Mouse (Mus musculus) neural tube, embryonic 15.5 days (tissue): ENCODE data around the gene Gm12185. TPM values are rescaled to one million over a fixed set of nuclear protein-coding genes. Genes with fewer than 3 reads are reported as not detected.
"Not testable (repeated sequence)": the region's sequence is repeated elsewhere in the genome, so short reads cannot be mapped to it uniquely, and the experiment has no call there.

Source experiments
- ATAC-seq: fragments of 200-750 bp; cut with Nextera tagmentation; 2 replicates; pipeline ENCODE4 v1.8.0; 2017; ENCODE audit warnings: mild to moderate bottlenecking, moderate TSS enrichment, moderate library complexity; ENCODE audit not compliant: low FRiP score
- H3K27ac ChIP-seq: fragments of 300-500 bp; sonication (generic); replicated peaks from 2 replicates; pipeline ENCODE4 v1.5.1; 2015; ENCODE audit warnings: mild to moderate bottlenecking, inconsistent platforms
- H3K27me3 ChIP-seq: fragments of 300-500 bp; sonication (generic); replicated peaks from 2 replicates; pipeline ENCODE4 v1.6.1; 2015; ENCODE audit warnings: inconsistent platforms
- H3K36me3 ChIP-seq: fragments of 300-500 bp; sonication (generic); 2 replicates; pipeline ENCODE4 v1.6.1; 2015; ENCODE audit warnings: inconsistent platforms
- H3K4me1 ChIP-seq: fragments of 300-500 bp; sonication (generic); 2 replicates; pipeline ENCODE4 v1.6.1; 2015; ENCODE audit warnings: inconsistent platforms
- H3K4me2 ChIP-seq: fragments of 300-500 bp; sonication (generic); 2 replicates; pipeline ENCODE4 v1.6.1; 2015; ENCODE audit warnings: inconsistent platforms, mild to moderate bottlenecking, moderate library complexity
- H3K4me3 ChIP-seq: fragments of 300-500 bp; sonication (generic); replicated peaks from 2 replicates; pipeline ENCODE4 v1.5.1; 2015; ENCODE audit warnings: mild to moderate bottlenecking, inconsistent platforms
- H3K9ac ChIP-seq: fragments of 300-500 bp; sonication (generic); replicated peaks from 2 replicates; pipeline ENCODE4 v1.6.1; 2015; ENCODE audit warnings: mild to moderate bottlenecking, inconsistent platforms
- H3K9me3 ChIP-seq: fragments of 300-500 bp; sonication (generic); replicated peaks from 2 replicates; pipeline ENCODE4 v1.6.1; 2016; ENCODE audit warnings: inconsistent platforms
- WGBS: fragments of 180-500 bp; shearing (Covaris S2); methylation state at CpG from one replicate; pipeline ENCODE4 v1.1.7; 2015; ENCODE audit warnings: mixed read lengths; 5-methylcytosine and 5-hydroxymethylcytosine counted together
- polyA plus RNA-seq: library from polyadenylated mRNA; unstranded; fragments of >200 nt; fragmentation: Nextera tagmentation; extraction: Ambion mirVana; gene quantifications from 2 replicates; pipeline ENCODE4 v1.2.1, GENCODE M21; 2015

The Gm12185 gene
- polyA plus RNA-seq, result 0.10 TPM in 1 of 2 replicates, not detected in the other

DNA sequence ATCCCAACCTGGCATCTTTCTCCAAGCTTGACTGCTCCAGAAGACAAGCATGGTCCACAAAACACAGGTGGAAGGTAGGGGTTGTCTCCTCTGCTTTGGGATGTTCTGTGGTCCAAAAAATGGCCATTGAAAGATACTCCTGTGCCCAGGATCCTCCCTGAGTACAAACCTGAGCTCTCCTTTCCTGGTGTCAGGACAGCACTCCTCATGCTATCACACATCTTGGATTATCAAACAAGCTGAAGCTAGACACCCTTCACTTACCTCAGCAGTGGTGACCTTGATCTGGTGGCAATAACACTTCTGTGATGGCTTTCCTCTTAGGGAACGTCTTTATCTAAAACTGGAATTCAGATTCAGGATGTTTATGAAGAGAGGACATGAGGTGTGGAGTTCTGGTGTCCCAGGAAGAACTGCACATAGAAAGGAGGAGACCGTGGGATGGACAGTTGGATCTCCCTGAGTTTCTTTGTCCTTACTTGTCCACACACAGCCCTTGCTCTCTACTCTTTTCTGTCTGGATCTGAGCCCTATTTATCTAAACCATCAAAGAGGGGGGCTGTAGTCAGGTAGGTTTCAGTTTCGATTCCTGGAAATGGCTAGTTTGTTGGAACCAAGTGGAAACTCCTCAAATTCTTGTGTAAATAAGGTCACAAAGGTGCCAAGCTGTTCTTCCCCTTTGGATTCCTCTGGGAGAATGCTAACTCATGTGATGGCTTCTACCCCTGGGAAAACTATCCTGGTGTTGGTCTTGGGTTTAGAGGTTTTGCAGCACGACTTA is at the start of gene Gm12185:
Gene Gm12185, minus strand, starts transcription at position 487 of the 781 bp plus-strand sequence.
- WGBS, result 75% methylated on average over 4 of the region's 4 CpGs
- not testable (repeated sequence) for ATAC-seq

GRCm38 (mm10) chr11:49012074-49012473 is 20.0 kb upstream of the Gm12185 start:
- H3K4me1 ChIP-seq, H3K4me3 ChIP-seq, ATAC-seq, H3K27me3 ChIP-seq, H3K36me3 ChIP-seq, H3K4me2 ChIP-seq, H3K9ac ChIP-seq, H3K27ac ChIP-seq, H3K9me3 ChIP-seq: not testable (repeated sequence)

More for the DNA sequence above, at the start of gene Gm12185:
- H3K4me3 ChIP-seq, H3K27ac ChIP-seq, H3K9ac ChIP-seq, H3K9me3 ChIP-seq, H3K4me2 ChIP-seq, H3K27me3 ChIP-seq, H3K4me1 ChIP-seq, H3K36me3 ChIP-seq: not testable (repeated sequence)

DNA sequence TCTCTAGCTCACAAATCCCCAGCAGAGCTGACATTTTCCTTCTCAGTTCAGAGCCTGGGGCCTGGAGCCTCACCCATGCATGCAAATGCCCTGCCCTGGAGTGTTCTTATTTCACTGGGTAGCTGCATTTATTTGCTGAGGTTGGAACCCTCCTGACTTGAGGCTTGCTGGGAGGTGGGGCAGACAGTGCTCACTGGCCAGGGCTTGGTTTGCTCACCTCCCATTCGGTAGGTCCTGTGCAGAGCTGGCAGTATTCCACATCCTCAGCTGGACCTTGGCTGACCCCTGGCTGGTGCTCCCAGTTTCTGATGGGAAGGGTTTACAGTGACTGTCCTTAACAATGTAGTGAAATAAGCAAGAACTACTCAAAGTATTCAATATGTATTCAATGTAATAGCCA is 14.8 kb upstream of the Gm12185 start:
- WGBS, result 58% methylated on average over 1 of the region's 1 CpGs
- ATAC-seq, H3K27ac ChIP-seq: not testable (repeated sequence)

DNA sequence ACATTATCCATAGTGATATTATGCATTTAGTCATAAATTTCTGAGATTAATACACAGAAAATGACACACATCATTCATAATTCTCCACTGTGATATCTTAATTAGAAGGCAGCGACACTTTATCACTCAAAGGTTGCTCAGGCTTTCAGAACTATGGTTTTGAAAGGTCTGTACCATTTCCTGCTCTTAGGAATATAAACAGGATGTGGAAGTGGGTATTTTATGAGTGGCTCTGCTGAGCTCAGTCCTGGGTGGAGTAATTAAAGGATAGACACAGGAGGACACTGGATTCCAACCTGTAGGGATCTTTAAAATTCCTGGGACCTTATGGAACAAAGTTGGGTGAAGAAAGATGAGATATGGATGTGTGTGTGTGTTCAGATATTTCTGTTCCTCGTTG is 14.3 kb upstream of the Gm12185 start:
- H3K36me3 ChIP-seq, H3K9ac ChIP-seq, H3K4me1 ChIP-seq, H3K4me2 ChIP-seq, H3K9me3 ChIP-seq, H3K27me3 ChIP-seq, H3K4me3 ChIP-seq, ATAC-seq, H3K27ac ChIP-seq: not testable (repeated sequence)
- WGBS, result 69% methylated on average over 2 of the region's 2 CpGs

More for the DNA sequence above, 14.8 kb upstream of the Gm12185 start:
- not testable (repeated sequence) for H3K4me2 ChIP-seq, H3K36me3 ChIP-seq, H3K9me3 ChIP-seq, H3K27me3 ChIP-seq, H3K9ac ChIP-seq, H3K4me1 ChIP-seq, H3K4me3 ChIP-seq

DNA sequence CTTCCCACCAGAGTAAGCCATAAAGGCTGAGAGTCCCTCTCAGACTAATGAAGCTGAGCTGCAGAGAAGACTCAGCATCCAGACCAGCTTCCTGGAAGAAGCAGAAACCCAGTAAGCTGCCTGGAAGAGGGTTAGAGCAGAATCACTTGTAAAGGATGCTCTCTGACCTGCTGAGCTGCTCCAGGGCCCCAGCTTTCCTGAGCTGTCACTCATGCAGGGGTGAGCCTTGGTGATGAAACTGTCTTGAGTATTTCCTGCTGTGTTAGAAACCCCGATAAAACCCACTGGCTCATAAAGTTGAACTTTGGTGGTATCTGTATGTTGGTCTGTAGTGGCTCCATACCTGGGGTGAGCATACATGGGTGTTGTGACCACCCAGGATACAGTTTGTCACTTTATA is 8.4 kb upstream of the Gm12185 start:
- 80% methylated on average over 1 of the region's 1 CpGs for WGBS
- not testable (repeated sequence) for H3K4me2 ChIP-seq, H3K36me3 ChIP-seq, H3K27me3 ChIP-seq, H3K27ac ChIP-seq, H3K9me3 ChIP-seq, H3K4me1 ChIP-seq, ATAC-seq, H3K9ac ChIP-seq, H3K4me3 ChIP-seq

GRCm38 (mm10) chr11:48994018-48994417 is 2.0 kb upstream of the Gm12185 start, which contains the start of gene Tgtp1:
TSS of gene Tgtp1 (minus strand) at chr11:48994172.
- not testable (repeated sequence) for H3K27ac ChIP-seq, H3K4me1 ChIP-seq, H3K4me2 ChIP-seq, H3K9me3 ChIP-seq, H3K36me3 ChIP-seq, H3K9ac ChIP-seq, H3K4me3 ChIP-seq, H3K27me3 ChIP-seq, ATAC-seq
- 73% methylated on average over 2 of the region's 2 CpGs for WGBS

- H3K9ac ChIP-seq, ATAC-seq, H3K4me3 ChIP-seq, H3K4me1 ChIP-seq, H3K27ac ChIP-seq, H3K27me3 ChIP-seq, H3K36me3 ChIP-seq, H3K4me2 ChIP-seq, H3K9me3 ChIP-seq: not testable (repeated sequence)
- WGBS, result 55% methylated on average over 10 of the region's 10 CpGs
Observed at GRCm38 (mm10) chr11:48993296-48993695, 1.3 kb upstream of the Gm12185 start.

- not testable (repeated sequence) for H3K9ac ChIP-seq, H3K36me3 ChIP-seq, ATAC-seq, H3K27me3 ChIP-seq, H3K9me3 ChIP-seq, H3K4me1 ChIP-seq, H3K4me3 ChIP-seq, H3K27ac ChIP-seq, H3K4me2 ChIP-seq
- 68% methylated on average over 2 of the region's 2 CpGs for WGBS
Observed at GRCm38 (mm10) chr11:48989981-48990380, 2.0 kb downstream of the Gm12185 start.

DNA sequence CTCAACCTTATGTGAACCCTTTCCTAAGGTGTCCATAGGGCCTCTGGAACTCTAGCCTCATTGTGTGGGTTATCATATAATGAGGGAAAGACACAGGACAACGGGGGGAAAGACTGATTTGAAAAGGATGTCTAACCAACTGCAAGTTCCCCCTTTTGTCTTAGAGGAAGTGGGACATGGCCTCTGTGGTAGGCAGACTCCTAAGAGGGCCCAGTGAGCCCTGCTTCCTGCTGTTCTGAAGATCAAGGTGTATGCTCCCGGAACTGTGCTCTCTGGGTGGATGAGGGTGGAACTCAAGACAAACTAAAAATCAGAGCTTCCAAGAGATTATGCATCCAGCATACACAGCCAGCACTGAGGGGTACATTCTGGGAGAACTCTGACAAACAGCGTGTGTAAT is 3.8 kb downstream of the Gm12185 start:
- H3K9ac ChIP-seq, ATAC-seq, H3K4me3 ChIP-seq, H3K27me3 ChIP-seq, H3K4me2 ChIP-seq, H3K36me3 ChIP-seq, H3K9me3 ChIP-seq, H3K4me1 ChIP-seq, H3K27ac ChIP-seq: not testable (repeated sequence)
- 89% methylated on average over 2 of the region's 3 CpGs for WGBS

DNA sequence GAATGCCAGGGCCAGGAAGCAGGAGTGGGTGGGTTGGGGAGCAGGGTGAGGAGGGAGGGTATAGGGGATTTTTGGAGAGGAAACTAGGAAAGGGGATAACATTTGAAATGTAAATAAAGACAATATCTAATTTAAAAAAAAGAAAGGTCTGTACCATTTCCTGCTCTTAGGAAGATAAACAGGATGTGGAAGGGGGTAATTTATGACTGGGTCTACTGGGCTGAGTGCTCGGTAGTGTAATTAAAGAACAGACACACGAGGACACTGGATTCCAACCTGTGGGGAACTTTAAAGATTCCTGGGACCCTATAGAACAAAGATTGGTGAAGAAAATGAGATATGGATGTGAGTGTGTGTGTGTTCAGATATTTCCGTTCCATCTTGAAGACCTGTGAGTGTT is 9.2 kb downstream of the Gm12185 start:
- not testable (repeated sequence) for H3K9me3 ChIP-seq, H3K4me2 ChIP-seq, H3K27me3 ChIP-seq, H3K4me3 ChIP-seq, H3K27ac ChIP-seq, H3K9ac ChIP-seq, ATAC-seq, H3K4me1 ChIP-seq, H3K36me3 ChIP-seq
- no CpG with 5 or more reads among the region's 3 CpGs for WGBS

- H3K27me3 ChIP-seq, H3K4me3 ChIP-seq, H3K9me3 ChIP-seq, H3K4me2 ChIP-seq, H3K9ac ChIP-seq, H3K36me3 ChIP-seq, H3K4me1 ChIP-seq, ATAC-seq, H3K27ac ChIP-seq: not testable (repeated sequence)
- WGBS, result no CpG with 5 or more reads among the region's 5 CpGs
Observed at GRCm38 (mm10) chr11:48980052-48980451, 12.0 kb downstream of the Gm12185 start.

DNA sequence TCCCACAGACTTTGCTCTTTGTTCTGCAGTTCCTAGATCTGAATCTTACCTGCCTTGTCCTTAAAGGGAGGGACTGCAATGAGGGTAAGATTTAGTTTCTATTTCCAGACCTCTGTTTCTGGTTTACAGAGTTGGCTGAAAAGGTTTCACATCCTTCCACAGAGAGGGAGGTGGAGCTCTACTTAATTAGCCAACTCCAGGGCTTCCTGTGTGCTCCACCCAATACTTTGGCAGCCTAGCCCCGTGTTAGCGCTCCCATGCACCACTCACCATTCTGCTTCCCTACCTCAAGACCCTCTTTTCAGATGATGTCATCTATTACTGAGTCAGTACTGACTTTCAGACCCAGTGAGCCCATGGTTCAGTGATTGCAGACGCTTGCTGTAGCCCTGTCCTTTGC is 12.8 kb downstream of the Gm12185 start, which contains the start of gene 9930111J21Rik1:
Gene 9930111J21Rik1, minus strand, starts transcription at position 148 of the 400 bp plus-strand sequence.
- H3K27ac ChIP-seq, H3K36me3 ChIP-seq, ATAC-seq, H3K4me3 ChIP-seq, H3K9ac ChIP-seq, H3K27me3 ChIP-seq, H3K4me1 ChIP-seq, H3K9me3 ChIP-seq, H3K4me2 ChIP-seq: not testable (repeated sequence)
- WGBS, result no CpG with 5 or more reads among the region's 3 CpGs
